ENCODE assay signal across 8 mouse cellular contexts in genomic region chr4:123411006-123411731, GRCm38 (mm10).
DNase-seq lines count a peak whose midpoint lies in the region; ATAC-seq and TF ChIP-seq lines count a peak whose summit lies in the region.

No protein-coding gene starts in this region.

- no peak for TF ChIP-seq POLR2A in cerebellum, adult 2 months (IDR thresholded peaks at IDR 0.05; ENCODE audit: borderline replicate concordance, insufficient read depth, low read length)

- H3K4me1 ChIP-seq in cerebellum, adult 2 months (ENCODE audit: control insufficient read depth, insufficient read depth, low read length), result peaks cover 12% of the 10 kb centered on the region
- peaks cover 46% of the 10 kb centered on the region for H3K4me1 ChIP-seq in intestine, embryonic 15.5 days (replicated peaks)
- H3K4me1 ChIP-seq in lung, embryonic 15.5 days, result peaks cover 71% of the 10 kb centered on the region

- no peak for TF ChIP-seq CTCF in cerebellum, adult 2 months (IDR thresholded peaks at IDR 0.05; ENCODE audit: borderline replicate concordance, insufficient read depth, low read depth, low read length)

- peak overlapping the region; percentile 85 for H3K4me2 ChIP-seq in intestine, embryonic 15.5 days (replicated peaks)
- peak overlapping the region; percentile 91 for H3K4me2 ChIP-seq in lung, embryonic 15.5 days

- 4% methylated on average over 36 of the region's 36 CpGs for WGBS in cerebellum, adult 2 months
- 3% methylated on average over 36 of the region's 36 CpGs for WGBS in intestine, embryonic 15.5 days
- 2% methylated on average over 36 of the region's 36 CpGs for WGBS in lung, embryonic 15.5 days

- H3K27me3 ChIP-seq in cerebellum, adult 2 months (ENCODE audit: control insufficient read depth, insufficient read depth, low read length), result no peaks in the 10 kb centered on the region
- H3K27me3 ChIP-seq in intestine, embryonic 15.5 days (replicated peaks), result no peaks in the 10 kb centered on the region
- H3K27me3 ChIP-seq in lung, embryonic 15.5 days, result no peaks in the 10 kb centered on the region

- H3K36me3 ChIP-seq in intestine, embryonic 15.5 days, result 0 out of 2 replicates have a peak, but pooled peaks cover 3% of the 10 kb centered on the region
- H3K36me3 ChIP-seq in lung, embryonic 15.5 days, result peaks cover 10% of the 10 kb centered on the region; the same call in 1 of the 2 replicates

- H3K27ac ChIP-seq in cerebellum, adult 2 months (ENCODE audit: insufficient read depth, low read length), result peak overlapping the region; percentile 7; the same call in 1 of the 2 replicates
- peak overlapping the region; percentile 90 for H3K27ac ChIP-seq in intestine, embryonic 15.5 days
- peak overlapping the region; percentile 95 for H3K27ac ChIP-seq in lung, embryonic 15.5 days

- peak overlapping the region; percentile 82 for H3K9ac ChIP-seq in intestine, embryonic 15.5 days
- H3K9ac ChIP-seq in lung, embryonic 15.5 days, result peak overlapping the region; percentile 64

- H3K4me3 ChIP-seq in cerebellum, adult 2 months (replicated peaks; ENCODE audit: insufficient read depth, low read depth, low read length), result peak overlapping the region; percentile 56
- H3K4me3 ChIP-seq in intestine, embryonic 15.5 days (replicated peaks), result peak overlapping the region; percentile 81
- peak overlapping the region; percentile 63 for H3K4me3 ChIP-seq in lung, embryonic 15.5 days

- ATAC-seq in intestine, embryonic 15.5 days, result peak; percentile 57
- peak; percentile 15; the same call in 1 of the 2 replicates for ATAC-seq in lung, embryonic 15.5 days (ENCODE audit: borderline replicate concordance, extremely low read depth, low FRiP score, low TSS enrichment)
- 0 out of 2 replicates have a peak, but pooled peaks have one; percentile 4 for ATAC-seq in neutrophil, adult 5-6 weeks (ENCODE audit: extremely low read depth, insufficient number of reproducible peaks, low FRiP score, poor library complexity, severe bottlenecking)

- DNase-seq in urinary bladder, adult 18-20 months (ENCODE audit: low spot score in 2 of 2), result peak; percentile 21 to 66
- no peak for DNase-seq in urinary bladder, postnatal 4 days (ENCODE audit: low spot score in 2 of 2)
- peak; percentile 42 to 60 for DNase-seq in cerebellum, adult 2 months
- peak; percentile 74 for DNase-seq in forelimb bud, embryonic 11.5 days (ENCODE audit: low read depth, low spot score)
- no peak for DNase-seq in Muller cell, postnatal 12 days (ENCODE audit: inconsistent ontology term)

- no peaks in the 10 kb centered on the region for H3K9me3 ChIP-seq in intestine, embryonic 15.5 days
- H3K9me3 ChIP-seq in lung, embryonic 15.5 days, result no peaks in the 10 kb centered on the region

Comparison
In these comparisons a context has a peak if more than half of its experiments do, and no peak if none do; other contexts are left out.
1. DNase-seq: peak in urinary bladder, adult 18-20 months (2 of 2), cerebellum, adult 2 months (2 of 2) and forelimb bud, embryonic 11.5 days (single experiment); none in urinary bladder, postnatal 4 days (0 of 2) and Muller cell, postnatal 12 days (single experiment).
2. H3K27ac ChIP-seq: peak in every context shown above with its lines; median percentile 95 in lung, embryonic 15.5 days; 90 in intestine, embryonic 15.5 days; 7 in cerebellum, adult 2 months.
3. ATAC-seq: peak in every context shown above with its lines; median percentile 57 in intestine, embryonic 15.5 days; 15 in lung, embryonic 15.5 days; 4 in neutrophil, adult 5-6 weeks.
4. Peak in every context shown above with its lines, with median percentiles within 50 percentile points of each other: H3K4me3 ChIP-seq.